Mouse (Mus musculus): ENCODE measurements around the gene Zfp85.
"Not testable (repeated sequence)": the region's sequence is repeated elsewhere in the genome, so short reads cannot be mapped to it uniquely, and the experiment has no call there.

Zfp85 gene

DNA sequence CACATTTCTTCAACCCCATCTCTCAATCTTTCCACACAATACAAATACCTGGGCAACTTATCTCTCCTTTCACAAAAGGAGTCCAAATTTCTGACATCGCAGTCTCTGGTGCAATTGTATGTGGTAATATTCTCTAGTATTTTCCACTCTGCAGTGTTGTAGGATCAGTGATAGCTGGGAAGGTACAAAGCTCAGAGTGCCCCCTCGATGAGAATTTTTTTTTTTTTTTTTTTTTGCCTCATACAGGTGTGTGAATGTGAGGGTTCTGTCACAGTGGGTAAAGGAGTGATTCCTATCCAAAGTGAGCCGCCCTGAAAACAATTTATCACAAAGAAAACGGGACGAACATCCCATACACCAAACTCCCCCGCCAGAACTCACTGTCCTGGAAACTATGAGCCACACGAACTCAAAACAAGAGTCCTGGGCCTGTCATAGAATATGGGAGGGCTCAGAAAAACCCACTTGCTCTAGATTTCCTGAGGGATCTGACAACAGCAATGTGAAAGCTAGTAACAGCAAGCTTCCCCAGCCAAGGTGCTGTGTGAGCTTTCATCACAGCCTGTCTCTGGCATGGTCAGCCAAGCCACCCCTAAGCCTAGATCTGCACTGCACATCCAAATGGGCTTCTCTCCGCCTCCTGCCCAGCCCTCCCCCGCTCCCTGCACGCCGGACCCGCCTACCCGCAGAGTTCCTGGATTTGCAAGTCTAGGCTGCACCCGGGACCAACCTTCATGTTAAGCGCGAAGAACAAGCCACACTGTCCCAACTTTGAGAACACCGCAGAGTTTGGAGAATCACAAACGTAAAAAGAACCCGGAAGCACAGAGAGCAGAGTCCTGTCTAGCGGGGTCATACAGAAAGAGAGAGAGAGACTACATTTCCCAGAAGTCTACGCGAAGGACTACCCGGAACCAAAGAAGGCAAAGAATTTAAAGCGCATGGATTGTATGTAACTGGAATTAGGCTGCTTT is at the start of gene Zfp85:
TSS of gene Zfp85 (minus strand) at position 896 of the 974 bp plus-strand sequence.
- peak; percentile 57 for DNase-seq

GRCm38 (mm10) chr13:67799151-67799550 is 44.1 kb upstream of the Zfp85 start:
- not testable (repeated sequence) for DNase-seq

- no peak for DNase-seq
These were observed 43.6 kb upstream of the Zfp85 start for GRCm38 (mm10) chr13:67798618-67799017.

GRCm38 (mm10) chr13:67791921-67792455 is 37.0 kb upstream of the Zfp85 start:
- no peak for DNase-seq

DNA sequence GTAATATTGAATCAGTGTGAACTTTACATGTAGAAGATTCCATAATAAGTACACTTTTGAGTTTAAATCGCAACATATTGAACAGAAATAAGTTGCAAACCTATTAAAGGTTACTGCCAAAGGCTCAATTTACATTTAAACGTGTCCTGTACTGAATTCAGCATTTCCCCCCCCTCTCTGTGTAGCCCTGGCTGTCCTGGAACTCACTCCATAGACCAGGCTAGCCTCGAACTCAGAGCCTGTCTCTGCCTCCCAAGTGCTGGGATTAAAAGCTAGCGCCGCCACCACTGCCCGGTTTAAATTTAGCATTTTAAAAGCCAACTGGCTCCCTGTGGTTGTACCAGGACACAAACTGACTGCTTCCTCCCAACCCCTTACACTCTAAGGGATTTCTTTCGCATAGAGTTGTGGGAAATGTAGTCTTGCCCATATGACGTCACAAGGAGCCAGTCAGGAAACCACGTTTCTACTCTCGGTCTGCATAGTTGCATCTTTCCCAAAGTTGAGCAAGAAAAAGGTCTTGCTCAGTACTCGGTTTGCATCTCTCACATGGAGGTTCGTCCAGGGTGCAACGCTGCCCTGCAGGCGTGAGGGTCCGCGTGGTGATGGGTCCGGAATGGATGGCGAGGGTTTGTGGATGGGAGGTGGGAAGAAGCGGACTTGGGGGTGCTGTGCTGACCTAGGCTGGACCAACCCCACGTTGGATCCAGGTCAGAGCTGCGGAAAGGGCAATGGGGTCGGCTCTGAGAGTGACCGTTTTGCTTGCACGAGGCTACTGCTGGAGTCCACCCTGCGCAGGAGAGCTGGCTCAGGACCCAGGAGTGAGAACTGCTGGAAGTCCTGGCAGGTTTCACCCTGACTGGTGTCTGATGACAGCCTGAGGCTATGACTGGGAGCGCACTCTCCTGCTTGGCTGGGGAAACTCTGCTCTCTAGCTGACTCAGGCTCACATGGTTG is 24.5 kb upstream of the Zfp85 start, which contains the start of gene Zfp493:
TSS of gene Zfp493 (plus strand) at position 429 of the 957 bp plus-strand sequence.
- peak; percentile 44 to 47 for DNase-seq

GRCm38 (mm10) chr13:67763031-67763768 is 8.2 kb upstream of the Zfp85 start:
- DNase-seq: no peak

- DNase-seq: no peak
These were observed 4.9 kb upstream of the Zfp85 start for GRCm38 (mm10) chr13:67759966-67760365.

DNA sequence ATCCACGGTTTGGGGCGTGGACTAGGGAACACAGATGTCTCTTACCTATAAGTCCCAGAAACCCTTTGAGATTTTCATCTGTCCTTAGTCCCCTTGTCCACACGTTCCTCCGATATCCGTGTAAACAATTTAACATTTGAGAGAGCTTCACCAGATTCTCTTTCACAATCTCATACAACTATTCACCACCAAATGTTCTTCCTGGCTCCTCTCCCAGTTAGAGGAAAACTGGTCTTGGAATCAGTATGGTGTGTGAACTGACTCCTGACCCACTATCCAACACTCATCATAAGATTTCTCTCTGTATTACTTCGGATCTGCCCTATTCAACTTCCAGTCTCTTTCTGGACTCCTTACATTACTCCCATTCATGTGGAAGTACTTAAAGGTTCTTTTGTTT is 733 bp upstream of the Zfp85 start:
- no peak for DNase-seq

DNA sequence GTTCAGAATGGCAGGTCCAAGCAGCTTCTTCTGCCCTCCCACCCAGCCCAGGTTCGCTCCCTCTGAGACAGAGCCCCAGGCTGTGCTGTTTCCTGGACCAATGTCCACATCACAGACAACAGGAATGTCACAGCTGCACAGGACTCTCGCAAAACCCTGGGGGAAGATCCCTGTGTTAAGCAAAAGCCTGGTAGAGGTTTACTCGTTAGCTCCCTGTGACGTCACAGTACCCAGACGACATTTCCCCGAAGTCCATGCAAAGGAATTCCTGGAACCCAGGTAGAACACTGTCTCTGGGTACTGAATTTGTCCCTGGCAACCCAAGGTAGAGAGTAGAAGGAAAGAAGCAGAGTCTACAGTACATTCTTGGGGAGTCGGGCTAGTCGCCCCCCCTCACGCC is 11.1 kb downstream of the Zfp85 start:
- no peak for DNase-seq

- no peak for DNase-seq
These were observed 12.1 kb downstream of the Zfp85 start for GRCm38 (mm10) chr13:67742941-67743340.

DNA sequence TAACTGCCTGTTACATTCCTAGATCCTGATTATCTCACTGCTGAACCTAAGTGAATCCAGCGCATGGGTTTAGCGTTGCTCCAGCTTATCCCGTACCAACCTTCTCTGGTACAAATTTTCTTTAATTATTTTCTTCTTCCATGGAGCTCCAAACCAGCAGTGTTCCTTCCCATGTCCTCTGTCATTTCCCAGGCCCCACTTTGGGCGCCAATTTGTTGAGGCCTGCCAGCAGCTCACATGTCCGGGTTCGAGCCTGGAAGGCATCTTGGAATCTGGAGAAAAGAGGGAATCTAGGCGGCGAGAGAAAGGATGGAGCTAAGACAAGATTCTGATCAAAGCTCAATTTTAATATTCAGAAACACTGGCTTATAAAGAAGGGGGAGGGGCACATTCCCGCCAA is 20.6 kb downstream of the Zfp85 start:
- DNase-seq: not testable (repeated sequence)

- peak; percentile 24 to 35 for DNase-seq
These were observed 25.6 kb downstream of the Zfp85 start for GRCm38 (mm10) chr13:67729441-67729840.

GRCm38 (mm10) chr13:67728641-67729318 is 26.2 kb downstream of the Zfp85 start, which contains the start of gene Zfp65:
Gene Zfp65 (minus strand): TSS chr13:67729173.
- peak; percentile 25 to 29 for DNase-seq

GRCm38 (mm10) chr13:67728106-67728505 is 26.9 kb downstream of the Zfp85 start:
- DNase-seq: no peak

GRCm38 (mm10) chr13:67725331-67725730 is 29.7 kb downstream of the Zfp85 start:
- not testable (repeated sequence) for DNase-seq

DNA sequence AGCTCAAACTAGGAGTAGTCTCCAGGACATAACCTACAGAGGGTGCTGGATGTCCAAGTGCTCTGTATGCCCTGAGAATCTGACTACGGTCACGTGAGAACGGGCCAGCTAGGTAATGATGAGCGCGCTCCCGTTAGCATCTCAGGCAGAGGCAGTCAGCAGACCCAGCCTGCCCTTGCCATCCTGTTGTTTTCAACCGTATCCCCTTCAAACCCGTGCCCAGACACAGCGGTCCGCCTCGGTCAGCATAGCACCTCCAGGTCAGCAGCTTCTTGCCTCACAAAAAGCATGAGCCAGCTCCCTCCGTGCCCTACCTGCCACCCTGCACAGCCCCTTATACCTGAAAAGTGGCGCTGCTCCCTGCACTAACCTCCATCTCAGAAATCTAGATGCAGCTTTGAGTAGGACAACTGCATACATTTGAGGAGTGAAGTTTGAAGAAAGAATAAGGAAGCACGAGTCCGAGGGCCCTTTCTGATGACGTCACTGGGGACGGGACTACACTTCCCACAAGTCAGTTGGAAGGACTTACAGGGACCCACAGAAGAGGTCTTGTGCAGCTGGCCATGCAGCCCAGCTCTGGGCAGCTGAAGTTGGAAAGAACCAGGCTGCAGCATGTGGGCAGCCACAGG is 31.1 kb downstream of the Zfp85 start:
- DNase-seq: peak; percentile 84 to 86
